ENCODE assay signal across 25 mouse cellular contexts in genomic region chr5:38702091-38702490, GRCm38 (mm10).
"Had no signal": no experiment of that assay in that cellular context is flagged by ENCODE, and none has a peak within 500 bp of the region (broad histone marks: within the 10 kb centered on the region; RNA-seq: fewer than 3 reads in every experiment).

No protein-coding gene starts in this region.

- DNase-seq: gastrocnemius, adult 2 months; gastrocnemius, postnatal 10 days; gastrocnemius, postnatal 25 days; heart, adult 2 months; heart, postnatal 10 days; heart, postnatal 4 days; kidney, adult 18-20 months; kidney, adult 8-10 months; kidney, postnatal 14 days; kidney, postnatal 36 days; liver had no signal

- H3K27ac ChIP-seq: gastrocnemius, adult 2 months; heart, adult 2 months; heart, embryonic 10.5 days; hindbrain, embryonic 10.5 days; hindbrain, embryonic 12.5 days; hindbrain, embryonic 14.5 days; layer of hippocampus, adult 2 months; left cerebral cortex, adult 2 months; limb, embryonic 10.5 days; limb, embryonic 12.5 days; liver, embryonic 12.5 days; liver, embryonic 14.5 days had no signal

- H3K36me3 ChIP-seq: heart, embryonic 10.5 days; heart, embryonic 12.5 days; hindbrain, embryonic 10.5 days; hindbrain, embryonic 12.5 days; limb, embryonic 10.5 days; limb, embryonic 12.5 days; liver, embryonic 12.5 days had no signal

- ATAC-seq: hindbrain, embryonic 16.5 days; inflammation-experienced regulatory T-cells, adult 6 months; intestine, embryonic 16.5 days; liver, embryonic 12.5 days had no signal

- H3K4me2 ChIP-seq: heart, embryonic 12.5 days; hindbrain, embryonic 12.5 days; hindbrain, embryonic 14.5 days; limb, embryonic 12.5 days; liver, embryonic 12.5 days had no signal

- H3K9me3 ChIP-seq: heart, embryonic 10.5 days; heart, embryonic 12.5 days; hindbrain, embryonic 10.5 days; hindbrain, embryonic 12.5 days; limb, embryonic 10.5 days; limb, embryonic 12.5 days; liver, embryonic 12.5 days had no signal

- H3K9ac ChIP-seq: heart, embryonic 12.5 days; hindbrain, embryonic 12.5 days; hindbrain, embryonic 14.5 days; limb, embryonic 12.5 days; liver, embryonic 12.5 days; liver, embryonic 14.5 days had no signal

- H3K27me3 ChIP-seq: heart, embryonic 12.5 days; hindbrain, embryonic 12.5 days; limb, embryonic 12.5 days; liver, embryonic 12.5 days had no signal

- H3K4me1 ChIP-seq: heart, embryonic 10.5 days; heart, embryonic 12.5 days; hindbrain, embryonic 10.5 days; hindbrain, embryonic 12.5 days; limb, embryonic 12.5 days; liver, embryonic 12.5 days had no signal

- H3K4me3 ChIP-seq: gastrocnemius, adult 2 months; heart, adult 2 months; heart, embryonic 10.5 days; heart, embryonic 12.5 days; hindbrain, embryonic 10.5 days; hindbrain, embryonic 12.5 days; layer of hippocampus, adult 2 months; left cerebral cortex, adult 2 months; limb, embryonic 10.5 days; limb, embryonic 12.5 days; liver, embryonic 12.5 days had no signal
